Mouse (Mus musculus): ENCODE measurements around the gene Dlgap3. TPM values are rescaled to one million over a fixed set of nuclear protein-coding genes. Genes with fewer than 3 reads are reported as not detected.

Dlgap3 gene
- 1.9 and 2.8 TPM in 2 replicates for polyA plus RNA-seq (2016; fragmentation: Nextera tagmentation; extraction: Ambion mirVana)

DNA sequence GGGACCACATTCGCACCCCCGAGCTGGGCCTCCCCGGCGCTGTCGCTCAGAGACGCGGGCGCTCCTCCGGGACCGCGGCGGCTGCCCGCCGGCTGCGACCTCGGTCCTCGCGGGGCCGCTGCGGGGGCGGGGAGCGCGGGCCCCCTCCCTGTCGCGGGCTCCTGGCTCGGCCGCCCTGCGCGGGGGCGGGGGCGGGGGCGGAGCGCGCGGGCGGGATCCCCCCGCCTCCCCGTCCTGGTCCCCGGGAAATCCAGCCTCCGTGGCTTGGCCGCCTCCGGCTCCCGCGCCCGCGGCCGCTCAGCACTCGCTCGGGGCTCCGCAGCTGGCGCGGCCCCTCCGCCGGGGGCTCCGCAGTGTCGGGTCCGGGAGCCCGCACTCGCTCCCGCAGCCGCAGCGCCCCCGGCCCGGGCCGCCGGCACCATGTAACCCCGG, at the start of gene Dlgap3:
Dlgap3 (plus strand) TSS at position 291 of the 432 bp plus-strand sequence.
- under 1% methylated on average over 55 of the region's 67 CpGs for WGBS
- peak within 1 kb of the TSS; percentile 86 for H3K27ac ChIP-seq (replicated peaks)
- peaks cover 67% of the 10 kb centered on the region for H3K27me3 ChIP-seq (ENCODE audit: low read depth, poor library complexity, severe bottlenecking)
- peaks cover 36% of the 10 kb centered on the region for H3K4me1 ChIP-seq
- DNase-seq (ENCODE audit: low spot score): no peak
- H3K9me3 ChIP-seq (replicated peaks): no peaks in the 10 kb centered on the region
- no peaks in the 10 kb centered on the region for H3K36me3 ChIP-seq
- peak within 1 kb of the TSS; percentile 88 for H3K4me3 ChIP-seq

DNA sequence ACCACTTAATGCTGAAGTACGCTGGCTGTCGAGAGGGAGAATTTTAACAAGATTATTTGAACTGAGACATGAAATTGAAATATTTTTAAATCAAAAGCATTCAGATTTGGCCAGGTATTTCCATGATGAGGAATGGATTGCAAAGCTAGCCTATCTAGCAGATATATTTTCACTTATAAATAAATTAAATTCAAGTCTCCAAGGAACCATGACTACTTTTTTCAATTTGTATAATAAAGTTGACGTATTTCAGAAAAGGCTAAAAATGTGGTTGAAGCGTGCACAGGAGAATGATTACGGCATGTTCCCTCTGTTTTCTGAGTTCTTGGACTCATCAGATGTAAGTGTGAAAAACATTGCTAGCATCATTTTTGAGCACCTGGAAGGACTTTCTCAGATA, 45.6 kb upstream of the Dlgap3 start, which contains the start of gene Tmem35b:
Tmem35b (plus strand) TSS at position 301 of the 400 bp plus-strand sequence.
- Histone ChIP-seq H3K4me1 (peaks cover 20% of the 10 kb centered on the region), H3K27me3 (ENCODE audit: low read depth, poor library complexity, severe bottlenecking) (no peaks in the 10 kb centered on the region)
- 96% methylated on average over 5 of the region's 5 CpGs for WGBS

DNA sequence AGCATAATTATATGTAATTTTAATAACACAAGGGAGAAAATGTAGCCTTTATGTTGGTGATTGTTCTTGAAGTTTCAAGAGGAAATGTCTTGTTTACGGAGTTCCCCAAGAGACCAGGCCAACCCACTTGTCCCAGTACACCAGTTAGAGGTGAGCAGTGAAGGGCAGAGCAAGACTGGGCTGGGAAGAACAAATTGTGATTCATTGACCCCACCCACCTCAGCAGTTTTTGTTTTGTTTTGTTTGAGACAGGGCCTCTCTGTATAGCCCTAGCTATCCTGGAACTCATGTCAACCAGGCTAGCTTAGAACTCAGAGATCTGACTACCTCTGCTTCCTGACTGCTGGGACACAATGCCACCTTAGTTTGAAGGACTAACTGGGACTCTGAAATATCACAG, 44.7 kb upstream of the Dlgap3 start:
- 88% methylated on average over 1 of the region's 1 CpGs for WGBS
- no peaks in the 10 kb centered on the region for H3K9me3 ChIP-seq (replicated peaks)
- peaks cover 20% of the 10 kb centered on the region for H3K4me1 ChIP-seq
- H3K27me3 ChIP-seq (ENCODE audit: low read depth, poor library complexity, severe bottlenecking): no peaks in the 10 kb centered on the region
- peaks cover 11% of the 10 kb centered on the region for H3K36me3 ChIP-seq
- H3K27ac ChIP-seq (replicated peaks): no peak overlapping the region
- no peak overlapping the region for H3K4me3 ChIP-seq
- DNase-seq (ENCODE audit: low spot score): no peak

More for the DNA sequence above, 45.6 kb upstream of the Dlgap3 start, which contains the start of gene Tmem35b:
- no peak for DNase-seq (ENCODE audit: low spot score)
- H3K27ac ChIP-seq (replicated peaks): no peak within 1 kb of the TSS
- peaks cover 2% of the 10 kb centered on the region for H3K36me3 ChIP-seq
- no peaks in the 10 kb centered on the region for H3K9me3 ChIP-seq (replicated peaks)
- no peak within 1 kb of the TSS for H3K4me3 ChIP-seq

DNA sequence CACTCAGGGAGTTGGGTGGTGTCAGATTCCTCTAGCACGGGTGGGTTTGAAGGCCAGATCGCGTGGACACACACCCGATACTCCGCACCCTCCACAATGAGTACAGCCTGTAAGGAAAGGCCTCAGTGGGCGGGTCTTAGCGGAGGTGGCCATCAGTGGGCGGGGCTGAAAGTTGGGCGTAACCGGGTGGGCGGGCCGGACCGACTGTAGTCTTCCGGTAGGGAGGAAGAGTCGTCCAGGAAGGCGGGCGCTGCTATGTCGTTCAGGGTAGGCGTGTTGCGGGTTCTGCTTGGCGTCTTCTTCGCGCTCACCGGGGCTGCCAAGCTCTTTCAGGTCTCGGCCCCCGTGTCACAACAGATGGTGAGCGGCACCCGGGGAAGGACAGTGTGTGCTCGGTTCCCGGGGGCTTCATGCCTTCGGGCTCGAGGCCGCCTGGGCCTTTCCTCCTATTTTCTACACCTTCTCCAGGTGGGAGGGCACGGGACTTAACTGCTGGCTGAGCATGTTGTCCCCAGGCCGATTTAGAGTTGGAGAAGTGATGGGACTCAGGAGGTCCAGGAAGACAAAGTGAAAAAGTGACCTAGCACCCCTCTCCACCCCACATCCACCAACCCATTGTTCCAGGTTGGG, 43.1 kb upstream of the Dlgap3 start:
- Histone ChIP-seq H3K4me3 (peak overlapping the region; percentile 77), H3K4me1 (peaks cover 20% of the 10 kb centered on the region)

DNA sequence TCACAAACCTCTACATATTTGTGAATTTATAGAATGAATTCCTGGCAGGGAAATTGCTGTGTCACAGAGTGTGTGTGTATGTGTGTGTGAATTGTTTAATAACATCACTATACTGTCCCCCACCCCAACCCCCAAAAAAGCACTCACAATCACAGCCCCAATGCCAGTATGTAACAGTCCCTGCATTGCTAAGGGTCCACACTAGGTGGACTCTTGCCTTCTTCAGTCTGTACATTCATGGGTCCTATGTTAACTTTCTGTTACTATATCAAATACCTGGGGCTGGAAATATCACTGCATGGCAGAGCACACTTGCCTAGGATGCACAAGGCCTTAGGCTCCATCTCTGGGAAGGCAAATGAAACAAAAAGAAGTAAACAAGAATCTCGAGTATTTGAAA, 34.3 kb upstream of the Dlgap3 start:
- no peaks in the 10 kb centered on the region for H3K27me3 ChIP-seq (ENCODE audit: low read depth, poor library complexity, severe bottlenecking)
- DNase-seq (ENCODE audit: low spot score): no peak
- peaks cover 9% of the 10 kb centered on the region for H3K4me1 ChIP-seq
- no peak overlapping the region for H3K27ac ChIP-seq (replicated peaks)
- no peak overlapping the region for H3K4me3 ChIP-seq
- no peaks in the 10 kb centered on the region for H3K9me3 ChIP-seq (replicated peaks)
- H3K36me3 ChIP-seq: no peaks in the 10 kb centered on the region
- WGBS: 63% methylated on average over 1 of the region's 1 CpGs

More for the DNA sequence above, 43.1 kb upstream of the Dlgap3 start:
- Histone ChIP-seq H3K27me3 (ENCODE audit: low read depth, poor library complexity, severe bottlenecking) (no peaks in the 10 kb centered on the region), H3K9me3 (replicated peaks) (no peaks in the 10 kb centered on the region), H3K27ac (replicated peaks) (peak overlapping the region; percentile 80), H3K36me3 (peaks cover 12% of the 10 kb centered on the region)
- DNase-seq (ENCODE audit: low spot score): peak; percentile 88
- 3% methylated on average over 35 of the region's 35 CpGs for WGBS

DNA sequence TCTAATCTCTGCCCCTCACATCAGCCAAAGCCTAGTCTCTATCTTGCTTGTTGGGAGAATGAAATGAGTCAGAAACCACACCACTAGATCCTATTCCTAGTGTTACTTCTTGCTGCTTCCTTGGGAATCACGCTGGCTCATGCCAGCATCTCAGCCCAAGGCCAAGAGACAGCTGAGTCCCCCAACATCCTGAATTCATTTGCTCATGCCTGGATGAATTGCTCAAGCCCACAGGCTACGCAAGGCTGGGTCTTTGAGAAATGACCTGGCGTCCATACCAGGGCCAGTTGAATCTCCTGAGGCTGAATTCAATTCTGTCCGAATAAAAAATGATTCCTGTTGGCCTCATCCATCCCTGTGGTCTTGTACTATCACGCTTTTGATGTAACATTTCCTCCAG, 31.4 kb upstream of the Dlgap3 start:
- no peak for DNase-seq (ENCODE audit: low spot score)

DNA sequence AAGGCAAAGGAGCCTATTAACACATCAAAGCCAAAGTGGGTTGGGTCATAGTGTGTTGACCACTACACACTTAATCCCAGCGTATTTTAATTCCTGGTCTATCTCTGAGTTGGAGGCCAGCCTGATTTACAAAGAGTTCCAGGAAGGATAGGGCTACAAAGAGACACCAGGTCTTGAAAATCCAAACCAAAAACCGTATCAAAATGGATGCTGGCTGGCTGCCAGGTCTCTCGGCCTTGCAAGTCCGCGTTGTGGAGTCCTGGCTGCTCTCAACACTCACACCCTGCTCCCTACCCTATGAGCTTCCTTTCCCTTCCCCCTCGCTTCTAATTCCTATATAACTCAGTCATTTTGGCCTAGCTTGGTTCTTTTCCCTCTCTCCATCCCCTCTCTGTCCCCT, 30.5 kb upstream of the Dlgap3 start:
- DNase-seq (ENCODE audit: low spot score): no peak
- no peaks in the 10 kb centered on the region for H3K27me3 ChIP-seq (ENCODE audit: low read depth, poor library complexity, severe bottlenecking)
- peak overlapping the region; percentile 52; the same call in 1 of the 2 replicates for H3K27ac ChIP-seq (replicated peaks)
- peaks cover 9% of the 10 kb centered on the region for H3K4me1 ChIP-seq
- 43% methylated on average over 6 of the region's 6 CpGs for WGBS
- H3K4me3 ChIP-seq: no peak overlapping the region
- no peaks in the 10 kb centered on the region for H3K36me3 ChIP-seq
- no peaks in the 10 kb centered on the region for H3K9me3 ChIP-seq (replicated peaks)

More for the DNA sequence above, 31.4 kb upstream of the Dlgap3 start:
- H3K27me3 ChIP-seq (ENCODE audit: low read depth, poor library complexity, severe bottlenecking): no peaks in the 10 kb centered on the region
- no peak overlapping the region for H3K27ac ChIP-seq (replicated peaks)
- H3K4me3 ChIP-seq: no peak overlapping the region
- peaks cover 9% of the 10 kb centered on the region for H3K4me1 ChIP-seq
- no peaks in the 10 kb centered on the region for H3K9me3 ChIP-seq (replicated peaks)
- WGBS: 83% methylated on average over 5 of the region's 5 CpGs
- no peaks in the 10 kb centered on the region for H3K36me3 ChIP-seq

DNA sequence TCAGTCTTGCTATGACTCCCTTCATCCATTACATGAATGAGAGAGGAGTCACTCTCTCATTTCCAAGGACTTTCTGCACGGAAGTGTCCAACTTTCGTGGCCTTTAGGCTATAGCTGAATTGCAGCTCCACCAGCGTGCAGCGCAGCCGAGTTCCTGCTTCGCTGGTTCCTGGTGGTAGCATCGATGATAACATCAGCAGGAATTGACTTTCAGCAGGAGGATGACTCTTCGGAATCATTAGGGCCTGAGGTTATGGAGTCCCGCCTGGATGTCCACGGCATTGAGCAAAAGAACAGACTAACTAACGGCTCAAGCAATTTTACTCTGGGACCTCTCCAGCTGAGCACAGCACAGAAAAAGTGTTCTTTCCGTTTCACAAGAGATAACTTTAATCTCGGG, 19.0 kb upstream of the Dlgap3 start:
- Histone ChIP-seq H3K27ac (replicated peaks) (no peak overlapping the region), H3K4me3 (no peak overlapping the region), H3K9me3 (replicated peaks) (no peaks in the 10 kb centered on the region), H3K36me3 (no peaks in the 10 kb centered on the region), H3K27me3 (ENCODE audit: low read depth, poor library complexity, severe bottlenecking) (no peaks in the 10 kb centered on the region), H3K4me1 (no peaks in the 10 kb centered on the region)
- WGBS: 87% methylated on average over 13 of the region's 13 CpGs
- no peak for DNase-seq (ENCODE audit: low spot score)

DNA sequence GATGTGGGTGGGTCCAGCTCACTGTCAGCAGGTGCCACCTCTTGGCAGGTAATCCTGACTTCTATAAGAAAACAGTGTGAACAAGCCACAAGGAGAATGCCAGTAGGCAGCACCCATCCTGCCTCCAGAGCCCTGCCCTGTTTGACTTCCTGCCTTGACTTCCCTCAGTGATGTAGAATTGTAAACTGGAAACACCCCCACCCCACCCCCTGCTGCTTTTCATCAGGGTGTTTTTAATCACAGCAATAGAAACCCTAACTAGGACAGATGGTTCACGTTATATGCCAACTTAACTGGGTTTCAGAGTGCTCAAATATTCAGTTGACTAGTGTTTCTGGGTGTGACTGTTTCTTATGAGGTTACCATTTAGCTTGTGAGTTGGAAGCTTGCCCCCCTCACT, 15.7 kb upstream of the Dlgap3 start:
- no peaks in the 10 kb centered on the region for H3K9me3 ChIP-seq (replicated peaks)
- no peaks in the 10 kb centered on the region for H3K27me3 ChIP-seq (ENCODE audit: low read depth, poor library complexity, severe bottlenecking)
- no peak overlapping the region for H3K27ac ChIP-seq (replicated peaks)
- H3K4me1 ChIP-seq: no peaks in the 10 kb centered on the region
- no peak for DNase-seq (ENCODE audit: low spot score)
- 65% methylated on average over 1 of the region's 1 CpGs for WGBS
- no peak overlapping the region for H3K4me3 ChIP-seq
- H3K36me3 ChIP-seq: no peaks in the 10 kb centered on the region

DNA sequence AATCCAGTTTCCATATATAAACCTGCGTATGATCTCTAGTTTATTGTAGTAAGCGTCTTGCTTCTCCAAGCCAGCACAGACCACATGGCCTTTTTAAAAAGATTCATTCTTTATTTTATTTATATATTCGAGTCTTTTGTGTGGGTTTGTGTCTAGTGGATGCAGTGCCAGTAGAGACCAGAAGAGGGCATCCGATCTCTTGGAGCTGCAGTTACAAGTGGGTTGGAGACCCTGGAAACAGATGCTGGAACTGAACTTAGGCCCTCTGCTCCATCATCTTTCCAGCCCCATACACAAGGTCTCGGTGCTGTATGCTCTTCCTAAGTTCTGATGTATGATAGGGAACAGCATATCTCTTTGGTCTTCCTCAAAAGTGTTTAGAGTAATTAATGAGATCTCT, 13.2 kb upstream of the Dlgap3 start:
- Histone ChIP-seq H3K27me3 (ENCODE audit: low read depth, poor library complexity, severe bottlenecking) (no peaks in the 10 kb centered on the region), H3K27ac (replicated peaks) (no peak overlapping the region), H3K36me3 (no peaks in the 10 kb centered on the region), H3K9me3 (replicated peaks) (no peaks in the 10 kb centered on the region), H3K4me3 (no peak overlapping the region), H3K4me1 (no peaks in the 10 kb centered on the region)
- 65% methylated on average over 5 of the region's 5 CpGs for WGBS
- DNase-seq (ENCODE audit: low spot score): peak; percentile 21

DNA sequence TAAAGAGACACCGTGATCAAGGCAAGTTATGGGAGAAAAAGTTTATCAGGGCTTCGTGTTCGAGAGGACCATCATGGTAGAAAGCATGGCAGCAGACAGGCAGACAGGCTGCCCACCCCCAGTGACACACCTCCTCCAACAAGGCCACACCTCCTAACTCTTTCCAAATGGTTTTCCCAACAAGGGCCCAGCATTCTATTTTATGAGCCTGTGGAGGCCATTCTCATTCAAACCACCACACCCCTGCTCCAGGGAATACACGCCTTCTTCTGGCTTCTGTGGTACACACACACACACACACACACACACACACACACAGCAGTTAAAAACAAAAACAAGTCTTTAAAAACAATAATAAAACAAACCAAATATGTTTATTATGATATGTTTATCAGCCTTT, 11.3 kb upstream of the Dlgap3 start:
- Histone ChIP-seq H3K36me3 (no peaks in the 10 kb centered on the region), H3K27me3 (ENCODE audit: low read depth, poor library complexity, severe bottlenecking) (no peaks in the 10 kb centered on the region), H3K4me1 (no peaks in the 10 kb centered on the region), H3K27ac (replicated peaks) (no peak overlapping the region), H3K4me3 (no peak overlapping the region), H3K9me3 (replicated peaks) (no peaks in the 10 kb centered on the region)
- DNase-seq (ENCODE audit: low spot score): no peak
- WGBS: 85% methylated on average over 4 of the region's 4 CpGs

DNA sequence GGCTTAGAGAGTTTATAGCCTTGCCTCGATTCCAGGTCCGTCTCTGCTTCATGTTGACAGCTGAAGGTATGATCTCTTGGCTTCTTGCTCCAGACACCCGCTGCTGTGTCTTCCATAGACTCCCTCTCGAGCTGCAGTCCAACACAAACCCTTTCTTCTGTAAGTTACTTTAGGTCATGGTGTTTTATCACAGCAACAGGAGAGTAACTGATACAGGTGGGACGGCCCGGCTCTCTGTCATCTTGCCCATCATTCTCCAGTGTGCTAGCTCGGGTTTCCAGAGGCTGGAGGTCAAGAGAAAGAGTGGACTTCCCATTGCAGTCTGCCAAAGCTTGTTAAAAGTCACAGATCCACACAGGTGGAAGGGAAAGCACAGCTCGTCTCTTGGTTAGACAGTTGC, 5.1 kb upstream of the Dlgap3 start:
- Histone ChIP-seq H3K4me3 (no peak overlapping the region), H3K36me3 (no peaks in the 10 kb centered on the region), H3K27ac (replicated peaks) (no peak overlapping the region), H3K4me1 (peaks cover 14% of the 10 kb centered on the region), H3K9me3 (replicated peaks) (no peaks in the 10 kb centered on the region), H3K27me3 (ENCODE audit: low read depth, poor library complexity, severe bottlenecking) (peaks cover 23% of the 10 kb centered on the region)
- WGBS: 81% methylated on average over 8 of the region's 8 CpGs
- DNase-seq (ENCODE audit: low spot score): no peak

DNA sequence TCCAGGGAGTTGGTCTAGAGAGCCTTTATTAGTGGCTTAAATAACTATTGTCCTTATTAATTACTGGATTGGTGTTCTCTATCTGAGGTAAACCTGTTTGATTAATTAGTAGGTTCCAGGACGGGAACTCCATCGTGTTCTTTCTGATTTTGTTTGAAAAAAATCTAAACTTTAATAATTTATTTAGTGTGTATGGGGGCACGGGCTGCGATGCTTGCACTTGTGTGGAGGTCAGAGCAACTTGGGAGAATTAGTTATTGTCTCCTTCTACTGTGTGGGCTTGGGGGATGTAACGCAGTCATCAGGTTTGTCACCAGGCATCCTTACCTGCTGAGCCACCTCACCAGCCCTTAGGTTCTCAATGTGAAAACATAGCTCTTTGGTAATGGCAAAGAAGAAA, 1.9 kb upstream of the Dlgap3 start:
- Histone ChIP-seq H3K36me3 (no peaks in the 10 kb centered on the region), H3K27me3 (ENCODE audit: low read depth, poor library complexity, severe bottlenecking) (peaks cover 52% of the 10 kb centered on the region), H3K4me1 (peaks cover 26% of the 10 kb centered on the region), H3K27ac (replicated peaks) (no peak overlapping the region), H3K9me3 (replicated peaks) (no peaks in the 10 kb centered on the region), H3K4me3 (no peak overlapping the region)
- DNase-seq (ENCODE audit: low spot score): no peak
- 78% methylated on average over 5 of the region's 5 CpGs for WGBS
